Mouse (Mus musculus) B cell, adult (primary cell): ENCODE results near the gene Sh3pxd2b. TPM values are rescaled to one million over a fixed set of nuclear protein-coding genes. Genes with fewer than 3 reads are reported as not detected.

Experiments
- total RNA-seq: library from RNA; stranded (reverse); gene quantifications from 4 replicates; pipeline ENCODE4 v1.2.4, GENCODE M21; 2023; ENCODE audit not compliant: inconsistent age

Gene Sh3pxd2b
- 0.10 to 0.12 TPM in 2 of 4 replicates, not detected in the others for total RNA-seq

GRCm38 (mm10) chr11:32347607-32348432 is at the start of gene Sh3pxd2b:
TSS of gene Sh3pxd2b (plus strand) at chr11:32347820.

GRCm38 (mm10) chr11:32299865-32300264 is 47.8 kb upstream of the Sh3pxd2b start, which contains the start of gene Hbq1a:
TSS of gene Hbq1a (plus strand) at chr11:32300069.

GRCm38 (mm10) chr11:32454800-32455506 is 107.3 kb downstream of the Sh3pxd2b start, which contains the start of gene Ubtd2:
TSS of gene Ubtd2 (plus strand) at chr11:32455370.

Other genes starting within 250 kb of the Sh3pxd2b start
- gene Il9r, start 147.5 kb upstream of the Sh3pxd2b start, total RNA-seq: 27.7 to 39.1 TPM (median 30.8 TPM) in 4 replicates
- gene Snrnp25, start 142.4 kb upstream of the Sh3pxd2b start, total RNA-seq: 21.3 to 25.7 TPM (median 23.2 TPM) in 4 replicates
- gene Rhbdf1, start 125.5 kb upstream of the Sh3pxd2b start, total RNA-seq: 7.3 to 11.0 TPM (median 8.1 TPM) in 4 replicates
- 21.8 to 27.2 TPM (median 23.3 TPM) in 4 replicates for gene Mpg, start 121.3 kb upstream of the Sh3pxd2b start, total RNA-seq
- gene Nprl3, start 80.1 kb upstream of the Sh3pxd2b start, total RNA-seq: 57.0 to 64.7 TPM (median 60.1 TPM) in 4 replicates
- not detected in 4 replicates for gene Hba-x, start 71.4 kb upstream of the Sh3pxd2b start, total RNA-seq
- gene Hba-a1, start 64.3 kb upstream of the Sh3pxd2b start, total RNA-seq: 12.5 to 42.5 TPM (median 25.1 TPM) in 4 replicates
- gene Hbq1b, start 60.9 kb upstream of the Sh3pxd2b start, total RNA-seq: not detected in 4 replicates
- 5.9 to 19.6 TPM (median 13.7 TPM) in 4 replicates for gene Hba-a2, start 51.3 kb upstream of the Sh3pxd2b start, total RNA-seq
- gene Hbq1a, start 47.8 kb upstream of the Sh3pxd2b start, total RNA-seq: not detected in 4 replicates
- 3.3 to 6.3 TPM (median 5.3 TPM) in 4 replicates for gene Ubtd2, start 107.5 kb downstream of the Sh3pxd2b start, total RNA-seq
- 3.2 to 4.2 TPM (median 3.9 TPM) in 3 of 4 replicates, not detected in the other for gene Efcab9, start 184.3 kb downstream of the Sh3pxd2b start, total RNA-seq
- gene Stk10, start 185.5 kb downstream of the Sh3pxd2b start, total RNA-seq: 231 to 239 TPM (median 236 TPM) in 4 replicates